Mouse (Mus musculus) adipocyte (in vitro differentiated cells): Measurements from ENCODE around the gene Usp30.

Experiments
- DNase-seq: peaks from one replicate; pipeline ENCODE4 v3.0.0-alpha.2; 2016; ENCODE audit warnings: low spot score

Gene Usp30

DNA sequence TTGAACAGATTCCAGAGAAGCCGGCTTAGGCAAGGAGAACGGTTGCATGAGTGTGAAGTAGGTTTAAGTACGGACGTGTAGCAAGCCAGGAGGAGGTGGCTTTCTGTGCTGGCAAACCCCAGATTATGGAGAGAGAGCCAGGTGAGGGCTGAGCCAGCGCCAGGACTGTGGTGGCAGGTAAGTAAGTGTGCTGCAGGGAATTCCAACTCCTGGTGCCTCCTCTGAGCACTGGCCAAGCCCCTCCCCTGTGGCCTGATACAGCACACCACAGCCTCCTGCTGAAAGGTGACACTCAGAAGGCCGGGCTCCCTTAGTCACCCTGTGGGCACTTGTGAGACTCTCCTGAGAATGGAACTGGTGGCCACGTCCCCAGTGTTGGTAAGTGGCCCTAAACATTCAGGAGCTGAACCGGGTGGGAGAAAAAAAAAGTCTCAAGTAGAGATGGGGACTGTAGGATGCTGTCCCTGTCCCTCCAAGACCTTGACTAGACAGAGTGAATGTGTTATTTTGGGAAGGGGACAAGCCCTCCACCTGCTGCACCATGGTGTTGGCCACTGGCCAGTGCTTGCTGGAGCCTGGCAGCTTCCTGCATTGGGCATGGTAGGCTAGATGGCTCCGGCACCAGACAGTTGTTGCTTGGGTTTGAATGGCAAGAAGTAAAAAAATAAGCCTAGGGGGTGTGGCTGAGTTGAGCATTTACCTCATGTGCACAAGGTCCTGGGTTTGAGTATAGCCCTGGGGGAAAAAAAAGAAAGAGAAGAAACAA is 90.1 kb downstream of the Usp30 start:
- no peak for DNase-seq

GRCm38 (mm10) chr5:114157236-114157635 is 92.0 kb downstream of the Usp30 start:
- peak; percentile 77 for DNase-seq

GRCm38 (mm10) chr5:114161424-114161823 is 96.2 kb downstream of the Usp30 start:
- DNase-seq: peak; percentile 60

GRCm38 (mm10) chr5:114162106-114162815 is 97.0 kb downstream of the Usp30 start:
- peak; percentile 75 for DNase-seq

DNA sequence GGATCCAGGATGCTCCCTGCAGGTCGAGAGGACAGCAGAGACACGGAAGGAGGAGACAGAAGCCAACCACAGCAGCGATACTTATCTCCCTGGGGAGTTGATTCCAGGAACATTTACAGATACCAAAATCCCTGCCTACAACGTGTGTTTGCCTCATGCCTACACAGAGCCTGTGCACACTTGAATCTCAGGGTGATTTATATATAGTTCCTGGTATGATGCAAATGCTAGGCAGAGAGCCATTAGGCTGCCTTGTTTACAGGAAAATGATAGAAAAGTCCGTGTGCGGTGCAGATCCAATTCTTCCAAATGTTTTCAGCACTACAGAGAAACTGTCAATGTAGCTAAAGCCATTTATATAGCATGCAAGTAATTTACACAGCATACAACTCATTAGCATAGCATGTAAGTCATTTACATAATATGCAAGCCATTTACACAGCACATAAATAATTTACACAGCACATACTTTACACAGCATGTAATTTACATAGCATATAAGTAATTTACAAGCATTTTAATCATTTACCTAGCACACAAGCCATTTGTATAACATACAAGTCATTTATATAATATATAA is 97.9 kb downstream of the Usp30 start:
- peak; percentile 55 for DNase-seq

- DNase-seq: no peak
These were observed 105.1 kb downstream of the Usp30 start for GRCm38 (mm10) chr5:114170345-114170744.

GRCm38 (mm10) chr5:114172936-114173335 is 107.7 kb downstream of the Usp30 start:
- no peak for DNase-seq

- no peak for DNase-seq
These were observed 108.2 kb downstream of the Usp30 start for GRCm38 (mm10) chr5:114173458-114173857.

- DNase-seq: no peak
These were observed 108.8 kb downstream of the Usp30 start for GRCm38 (mm10) chr5:114173877-114174581.
